Mouse (Mus musculus): ENCODE measurements around the gene Prrc2b.

GRCm38 (mm10) chr2:32215576-32215975, 64.7 kb downstream of the Prrc2b start:
- TF ChIP-seq POLR2A (IDR thresholded peaks at IDR 0.05; ENCODE audit: low read depth, low read length) (no peak), CTCF (IDR thresholded peaks at IDR 0.05; ENCODE audit: borderline replicate concordance, insufficient read depth, low read length) (no peak)

Measured in embryonic fibroblast, embryonic 13.5 days (primary cell).